Mouse (Mus musculus): Measurements from ENCODE around the gene Hhex.
A peak's percentile ranks its signal among the peaks of the same experiment; 100 is the strongest.

Hhex gene

GRCm38 (mm10) chr19:37434263-37434951 lies at the start of gene Hhex:
Gene Hhex (plus strand): TSS chr19:37434810.
- peak; percentile 87 for DNase-seq (ENCODE audit: low spot score)

- no peak for DNase-seq (ENCODE audit: low spot score)
Measured at GRCm38 (mm10) chr19:37386126-37386525, 48.5 kb upstream of the Hhex start.

DNA sequence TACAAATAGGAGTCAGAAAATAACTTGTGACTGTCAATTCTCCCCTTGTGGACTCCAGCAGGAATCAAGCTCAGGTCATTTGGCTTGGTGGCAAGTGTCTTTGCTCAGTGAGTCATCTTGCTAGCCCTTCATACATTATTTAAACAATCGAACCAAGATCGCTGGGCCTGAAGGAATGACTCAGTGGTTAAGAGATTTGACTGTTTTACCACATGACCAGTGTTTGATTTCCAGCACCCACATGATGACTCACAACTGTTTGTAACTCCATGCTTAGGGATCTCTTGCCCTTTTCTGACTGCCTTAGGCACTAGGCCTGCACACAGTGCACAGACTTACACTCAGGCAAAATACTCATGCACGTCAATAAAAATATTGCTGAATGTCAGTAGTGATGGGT lies 42.7 kb upstream of the Hhex start:
- no peak for DNase-seq (ENCODE audit: low spot score)

GRCm38 (mm10) chr19:37396279-37396678 lies 38.3 kb upstream of the Hhex start:
- no peak for DNase-seq (ENCODE audit: low spot score)

DNA sequence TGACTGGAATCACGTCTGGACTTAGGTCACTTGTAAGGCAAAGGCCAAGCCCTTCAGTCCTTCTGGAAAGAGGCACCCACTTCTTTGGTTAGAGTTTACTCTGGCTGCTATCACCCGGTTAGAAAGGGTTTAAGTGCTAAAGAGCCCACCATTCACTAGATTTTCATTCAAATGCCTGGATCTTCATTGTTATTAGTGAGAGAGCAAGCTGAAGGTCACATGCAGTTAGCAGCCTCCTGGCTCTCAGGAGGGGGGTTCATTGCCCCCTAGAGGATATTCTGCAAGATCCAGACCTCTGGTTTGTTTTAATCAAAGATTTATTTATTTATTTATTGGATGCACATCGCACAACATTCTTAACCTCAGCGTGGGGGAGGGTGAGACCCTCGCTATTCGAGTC lies 33.7 kb upstream of the Hhex start:
- no peak for DNase-seq (ENCODE audit: low spot score)

- no peak for DNase-seq (ENCODE audit: low spot score)
Measured at GRCm38 (mm10) chr19:37418294-37418693, 16.3 kb upstream of the Hhex start.

- peak; percentile 26 for DNase-seq (ENCODE audit: low spot score)
Measured at GRCm38 (mm10) chr19:37419613-37420012, 15.0 kb upstream of the Hhex start.

GRCm38 (mm10) chr19:37428589-37428988 lies 6.0 kb upstream of the Hhex start:
- no peak for DNase-seq (ENCODE audit: low spot score)

DNA sequence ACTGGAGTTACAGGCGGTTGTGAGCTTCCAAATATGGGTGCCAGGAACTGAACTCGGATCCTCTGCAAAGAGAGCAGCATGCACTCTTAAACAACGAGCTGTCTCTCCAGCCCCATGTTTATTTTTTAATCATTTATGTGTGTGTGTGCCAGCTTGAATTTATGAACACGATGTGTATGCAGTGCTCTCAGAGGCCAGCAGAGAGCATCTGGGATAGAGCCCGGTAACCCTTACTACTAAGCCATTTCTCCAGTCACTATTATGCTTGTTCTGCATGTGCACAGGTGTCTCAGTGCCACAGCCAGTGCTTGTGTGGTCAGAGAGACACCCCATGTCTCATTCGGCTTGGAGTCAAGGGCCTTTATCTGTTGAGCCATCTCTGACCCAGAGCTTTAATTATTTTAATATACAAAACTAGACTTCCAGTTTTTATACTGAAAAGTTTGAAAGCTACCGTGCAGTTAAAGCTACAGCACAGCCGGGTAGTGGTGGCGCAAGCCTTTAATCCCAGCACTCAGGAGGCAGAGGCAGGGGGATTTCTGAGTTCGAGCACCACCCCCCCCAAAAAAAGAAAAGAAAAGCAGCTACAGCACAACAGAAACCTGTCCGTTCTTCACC lies 3.4 kb upstream of the Hhex start:
- DNase-seq (ENCODE audit: low spot score): no peak

GRCm38 (mm10) chr19:37432868-37433570 lies 1.6 kb upstream of the Hhex start:
- no peak for DNase-seq (ENCODE audit: low spot score)

DNA sequence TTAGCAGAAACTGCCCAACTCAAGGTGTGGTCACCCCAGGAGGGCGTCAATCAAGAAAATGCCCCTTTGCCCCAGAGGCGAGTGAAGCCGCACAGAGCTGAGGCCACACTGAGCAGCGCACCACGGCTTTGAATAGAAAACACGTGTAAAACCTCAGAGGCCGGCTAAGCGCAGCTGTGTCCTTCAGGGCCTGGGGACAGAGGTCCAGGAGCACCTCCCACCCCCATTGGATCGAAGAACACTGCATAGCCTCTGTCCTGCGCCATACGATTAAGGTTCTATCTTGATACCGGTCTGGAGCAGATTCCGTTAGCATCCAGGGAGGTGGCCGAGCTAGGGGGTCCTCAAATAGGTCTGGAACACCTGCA lies 731 bp upstream of the Hhex start:
- no peak for DNase-seq (ENCODE audit: low spot score)

GRCm38 (mm10) chr19:37435041-37435852 lies 637 bp downstream of the Hhex start:
- DNase-seq (ENCODE audit: low spot score): peak; percentile 48

DNA sequence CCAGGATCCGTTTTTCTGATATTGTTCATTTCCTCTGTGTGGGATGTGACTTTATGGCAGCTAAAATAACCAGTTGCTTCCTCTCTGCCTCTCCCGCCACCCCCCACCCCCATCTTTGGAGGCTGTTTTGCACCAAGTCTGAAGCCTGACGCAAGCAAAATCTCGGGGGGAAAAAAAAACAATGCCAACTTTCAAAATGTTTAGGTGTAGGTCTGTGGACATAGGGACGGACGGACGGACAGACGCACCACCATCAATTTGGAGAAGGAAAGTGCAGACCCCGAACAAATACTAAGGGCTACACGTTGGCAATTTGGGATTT lies 1.2 kb downstream of the Hhex start:
- DNase-seq (ENCODE audit: low spot score): no peak

DNA sequence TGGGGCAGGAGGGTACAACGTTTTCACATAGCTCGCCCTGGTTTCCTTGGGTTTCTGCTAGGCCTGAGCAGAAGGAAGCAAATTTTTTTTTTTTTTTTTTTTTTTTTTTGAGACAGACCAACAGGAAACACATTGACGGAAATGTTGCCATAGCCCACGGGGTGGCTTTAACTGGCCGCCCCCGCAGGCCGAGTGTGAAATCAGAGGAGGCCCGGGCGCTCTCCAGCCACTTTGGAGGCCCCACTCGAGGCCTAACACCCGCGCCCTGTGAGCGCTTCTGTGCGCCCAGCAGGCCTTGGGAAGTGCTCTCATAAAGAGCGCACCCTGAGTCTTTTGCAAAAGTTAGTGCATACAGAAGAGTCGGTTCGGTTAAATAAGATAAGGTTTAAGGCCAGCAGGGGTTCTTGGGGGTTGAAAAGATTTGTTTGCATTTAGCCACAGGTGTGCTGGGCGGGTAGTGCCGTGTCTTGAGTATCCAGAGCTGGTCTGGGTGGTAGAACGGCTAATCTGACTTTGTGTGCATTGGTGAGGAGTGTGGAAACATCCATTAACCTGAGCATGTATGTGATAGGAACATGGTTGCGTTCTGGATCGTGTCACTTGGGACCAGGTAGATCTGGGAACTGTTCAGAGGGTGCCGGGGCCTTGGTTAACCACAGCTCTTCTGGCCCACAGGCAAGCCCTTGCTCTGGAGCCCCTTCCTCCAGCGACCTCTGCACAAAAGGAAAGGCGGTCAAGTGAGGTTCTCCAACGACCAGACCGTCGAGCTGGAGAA lies 2.1 kb downstream of the Hhex start:
- DNase-seq (ENCODE audit: low spot score): no peak

DNA sequence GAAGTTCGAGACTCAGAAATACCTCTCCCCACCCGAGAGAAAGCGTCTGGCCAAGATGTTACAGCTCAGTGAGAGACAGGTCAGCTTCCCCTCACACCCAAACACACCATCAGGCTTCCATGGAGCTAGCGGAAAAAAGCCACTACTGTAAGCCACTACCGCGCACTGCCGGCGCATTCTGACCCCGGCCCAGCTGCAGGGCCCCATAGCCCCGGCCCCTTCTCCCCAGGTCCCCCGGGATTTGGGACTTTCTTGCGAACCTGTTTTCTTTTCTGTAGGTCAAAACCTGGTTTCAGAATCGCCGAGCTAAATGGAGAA lies 2.6 kb downstream of the Hhex start:
- no peak for DNase-seq (ENCODE audit: low spot score)

DNA sequence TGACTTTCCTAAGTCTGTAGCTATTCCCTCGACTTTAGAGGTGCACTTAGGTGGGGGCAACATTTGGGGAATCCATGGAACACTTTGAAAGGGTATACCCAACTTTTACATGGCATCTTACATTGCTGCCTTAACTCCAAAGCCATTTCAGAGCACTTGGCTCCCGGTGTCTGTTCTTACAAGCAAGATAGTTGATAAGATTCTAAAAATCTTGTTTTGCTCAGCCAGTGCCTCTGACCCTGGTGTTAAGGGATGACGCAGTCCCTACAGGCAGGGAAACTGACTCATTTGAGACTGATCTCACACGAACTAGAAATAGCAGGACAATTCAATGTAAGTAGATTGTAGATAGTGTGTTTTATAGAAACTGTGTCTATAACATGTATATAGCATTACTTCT lies 5.6 kb downstream of the Hhex start:
- DNase-seq (ENCODE audit: low spot score): no peak

GRCm38 (mm10) chr19:37440708-37441475 lies 6.3 kb downstream of the Hhex start:
- DNase-seq (ENCODE audit: low spot score): no peak

- no peak for DNase-seq (ENCODE audit: low spot score)
Measured at GRCm38 (mm10) chr19:37442524-37443286, 8.1 kb downstream of the Hhex start.

GRCm38 (mm10) chr19:37443631-37444140 lies 9.1 kb downstream of the Hhex start:
- DNase-seq (ENCODE audit: low spot score): no peak

- DNase-seq (ENCODE audit: low spot score): no peak
Measured at GRCm38 (mm10) chr19:37448212-37448611, 13.6 kb downstream of the Hhex start.
